Mouse (Mus musculus) Patski (cell line): ENCODE results near the gene Slc35c2. TPM values are rescaled to one million over a fixed set of nuclear protein-coding genes. Genes with fewer than 3 reads are reported as not detected.

Experiments used
- ATAC-seq: fragments of 100-300 bp; one replicate; pipeline ENCODE4 v1.8.0; 2021
- CTCF ChIA-PET: fragments of 350-600 bp; sonication (Branson Sonifier 250); formaldehyde crosslinking; loops from one replicate; lab custom pipeline; 2022; ENCODE audit warnings: inconsistent platforms; lab: Charles Lee
- POLR2A ChIA-PET: fragments of 350-600 bp; sonication (Branson Sonifier 250); formaldehyde crosslinking; loops from one replicate; lab custom pipeline; 2022; ENCODE audit warnings: antibody characterized with exemption, inconsistent platforms; lab: Charles Lee
- DNase-seq: peaks from one replicate; pipeline ENCODE4 v3.0.0-alpha.2; 2011; ENCODE audit warnings: low read depth, low spot score
- H3K27me3 ChIP-seq: fragments of 371-371 bp; one replicate; pipeline ENCODE4 v1.5.1; 2021
- CTCF ChIP-seq: fragments of 100-300 bp; IDR thresholded peaks from one replicate; pipeline ENCODE4 v1.5.1; 2021
- in situ Hi-C: fragments of 300-500 bp; cut with MboI; formaldehyde crosslinking; loops from 3 replicates; pipeline ENCODE4 v1.11.1; 2018; ENCODE audit warnings: low pct_unique_long_range_greater_than_20kb, mixed read lengths
- polyA plus RNA-seq: library from polyadenylated mRNA; unstranded; gene quantifications from one replicate; pipeline ENCODE4 v1.2.3, GENCODE M21; 2021

Slc35c2 gene
- polyA plus RNA-seq, 1 experiment from 2014 or later, result 31.2 TPM

GRCm38 (mm10) chr2:165240371-165240770 lies 47.3 kb downstream of the Slc35c2 start:
- H3K27me3 ChIP-seq, result peaks cover 72% of the 10 kb centered on the region

GRCm38 (mm10) chr2:165239533-165240144 lies 48.0 kb downstream of the Slc35c2 start:
- DNase-seq, result no peak

More at GRCm38 (mm10) chr2:165240371-165240770, 47.3 kb downstream of the Slc35c2 start:
- CTCF ChIA-PET, result no interaction called here
- TF ChIP-seq CTCF, result no peak
- POLR2A ChIA-PET, result no interaction called here
- no peak for DNase-seq
- no peak for ATAC-seq
- in situ Hi-C loops, result no loop called here

GRCm38 (mm10) chr2:165238416-165239145 lies 49.1 kb downstream of the Slc35c2 start:
- H3K27me3 ChIP-seq, result peaks cover 73% of the 10 kb centered on the region
- POLR2A ChIA-PET, result no interaction called here
- in situ Hi-C loops, result no loop called here
- no peak for TF ChIP-seq CTCF
- no peak for DNase-seq
- CTCF ChIA-PET, result no interaction called here
- no peak for ATAC-seq

More at GRCm38 (mm10) chr2:165239533-165240144, 48.0 kb downstream of the Slc35c2 start:
- in situ Hi-C loops, result no loop called here
- no peak for ATAC-seq
- H3K27me3 ChIP-seq, result peaks cover 75% of the 10 kb centered on the region
- POLR2A ChIA-PET, result no interaction called here
- CTCF ChIA-PET, result no interaction called here
- no peak for TF ChIP-seq CTCF

DNA sequence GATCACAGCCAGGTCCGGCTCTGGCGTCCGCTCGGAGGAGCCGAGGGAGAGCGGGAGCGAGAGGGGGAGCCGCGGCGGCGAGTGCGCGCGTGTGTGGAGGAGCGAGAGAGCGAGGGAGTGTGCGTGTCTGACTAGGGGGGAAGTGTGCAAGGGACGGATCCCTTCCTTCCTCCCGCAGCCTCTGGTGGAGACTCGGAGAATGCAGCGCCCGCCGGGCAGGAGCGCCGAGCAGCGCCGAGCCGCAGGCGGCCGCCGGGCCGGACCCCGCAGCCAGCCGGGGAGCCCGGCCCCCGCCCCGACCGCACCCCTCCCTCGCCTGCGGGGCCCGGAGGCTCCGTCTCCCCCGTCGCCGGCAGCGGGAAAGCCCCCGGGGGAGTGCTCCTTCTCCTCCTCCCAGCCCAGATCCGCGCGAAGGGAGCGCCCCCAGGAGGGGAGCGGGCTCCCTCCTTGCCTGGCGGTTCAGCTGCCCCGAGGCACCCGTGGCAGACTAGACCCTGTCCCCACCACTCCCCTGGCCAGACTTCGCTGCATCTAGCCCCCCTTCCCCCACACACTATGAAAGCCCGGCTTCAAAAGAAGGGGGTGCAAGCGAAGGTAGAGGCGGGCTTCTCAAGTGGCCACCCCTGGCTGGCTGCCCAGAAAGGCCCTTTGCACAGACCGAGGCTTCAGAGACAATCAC lies 52.9 kb downstream of the Slc35c2 start, which contains the start of gene Cdh22:
Gene Cdh22, minus strand, starts transcription at position 241 of the 679 bp plus-strand sequence.
- TF ChIP-seq CTCF, result no peak
- ChIA-PET POLR2A (no interaction called here), CTCF (no interaction called here)
- in situ Hi-C loops, result no loop called here
- ATAC-seq, result peak; percentile 52
- H3K27me3 ChIP-seq, result peaks cover 64% of the 10 kb centered on the region
- DNase-seq, result no peak

DNA sequence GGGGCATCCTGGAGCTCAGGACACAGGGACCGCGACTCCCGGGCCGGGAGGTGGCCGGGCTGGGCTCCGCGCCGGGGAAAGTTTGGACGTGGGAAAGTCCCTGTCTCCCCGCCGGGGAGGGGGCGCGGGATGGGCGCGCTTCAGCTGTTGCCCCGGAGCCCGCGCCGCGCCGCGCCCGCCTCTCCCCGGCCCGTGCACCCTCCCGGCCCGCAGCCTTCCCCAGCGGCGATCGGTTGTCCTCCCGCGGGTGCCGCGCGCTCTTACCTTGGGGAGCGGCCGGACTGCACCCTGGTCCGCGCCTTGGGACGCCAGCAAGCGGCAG lies 53.4 kb downstream of the Slc35c2 start:
- CTCF ChIA-PET, result no interaction called here
- POLR2A ChIA-PET, result no interaction called here
- no peak for TF ChIP-seq CTCF
- in situ Hi-C loops, result no loop called here
- peaks cover 59% of the 10 kb centered on the region for H3K27me3 ChIP-seq
- DNase-seq, result no peak
- ATAC-seq, result no peak

GRCm38 (mm10) chr2:165233491-165234290 lies 54.0 kb downstream of the Slc35c2 start:
- DNase-seq (no peak), ATAC-seq (no peak)
- peaks cover 56% of the 10 kb centered on the region for H3K27me3 ChIP-seq
- TF ChIP-seq CTCF, result no peak
- CTCF ChIA-PET, result interaction anchor here (1.0 kb wide), 1 partner anchor 73 kb away, joined by 3 read pairs; no protein-coding TSS in a partner anchor
- in situ Hi-C loops, result no loop called here
- POLR2A ChIA-PET, result no interaction called here

GRCm38 (mm10) chr2:165229050-165229449 lies 58.6 kb downstream of the Slc35c2 start:
- peaks cover 44% of the 10 kb centered on the region for H3K27me3 ChIP-seq
- in situ Hi-C loops, result no loop called here
- CTCF ChIA-PET, result no interaction called here
- POLR2A ChIA-PET, result no interaction called here
- DNase-seq (no peak), ATAC-seq (no peak)
- no peak for TF ChIP-seq CTCF

Other genes starting within 250 kb of the Slc35c2 start
- 0.39 TPM for gene Cd40, start 232.2 kb downstream of the Slc35c2 start, polyA plus RNA-seq
- gene 1700025C18Rik, start 197.1 kb downstream of the Slc35c2 start, polyA plus RNA-seq, result not detected
- not detected for gene Cdh22, start 53.0 kb downstream of the Slc35c2 start, polyA plus RNA-seq
- gene Elmo2, start 38.6 kb upstream of the Slc35c2 start, polyA plus RNA-seq, result 45.2 TPM
- not detected for gene Zfp663, start 80.9 kb upstream of the Slc35c2 start, polyA plus RNA-seq
- gene Zfp334, start 100.4 kb upstream of the Slc35c2 start, polyA plus RNA-seq, result 8.0 TPM
- gene Ocstamp, start 112.5 kb upstream of the Slc35c2 start, polyA plus RNA-seq, result not detected
- gene Slc13a3, start 185.4 kb upstream of the Slc35c2 start, polyA plus RNA-seq, result 0.05 TPM
- gene Trp53rka, start 205.5 kb upstream of the Slc35c2 start, polyA plus RNA-seq, result 17.1 TPM
- gene Slc2a10, start 215.9 kb upstream of the Slc35c2 start, polyA plus RNA-seq, result not detected